Mouse (Mus musculus) c-Kit-positive CD71-positive TER-119-negative erythroid progenitor cells, embryonic 14.5 days (primary cell): Measurements from ENCODE around the gene Fcrl5.

Source experiments
- DNase-seq: peaks from one replicate; pipeline ENCODE4 v3.0.0-alpha.2; 2013; ENCODE audit warnings: low read depth

The Fcrl5 gene

DNA sequence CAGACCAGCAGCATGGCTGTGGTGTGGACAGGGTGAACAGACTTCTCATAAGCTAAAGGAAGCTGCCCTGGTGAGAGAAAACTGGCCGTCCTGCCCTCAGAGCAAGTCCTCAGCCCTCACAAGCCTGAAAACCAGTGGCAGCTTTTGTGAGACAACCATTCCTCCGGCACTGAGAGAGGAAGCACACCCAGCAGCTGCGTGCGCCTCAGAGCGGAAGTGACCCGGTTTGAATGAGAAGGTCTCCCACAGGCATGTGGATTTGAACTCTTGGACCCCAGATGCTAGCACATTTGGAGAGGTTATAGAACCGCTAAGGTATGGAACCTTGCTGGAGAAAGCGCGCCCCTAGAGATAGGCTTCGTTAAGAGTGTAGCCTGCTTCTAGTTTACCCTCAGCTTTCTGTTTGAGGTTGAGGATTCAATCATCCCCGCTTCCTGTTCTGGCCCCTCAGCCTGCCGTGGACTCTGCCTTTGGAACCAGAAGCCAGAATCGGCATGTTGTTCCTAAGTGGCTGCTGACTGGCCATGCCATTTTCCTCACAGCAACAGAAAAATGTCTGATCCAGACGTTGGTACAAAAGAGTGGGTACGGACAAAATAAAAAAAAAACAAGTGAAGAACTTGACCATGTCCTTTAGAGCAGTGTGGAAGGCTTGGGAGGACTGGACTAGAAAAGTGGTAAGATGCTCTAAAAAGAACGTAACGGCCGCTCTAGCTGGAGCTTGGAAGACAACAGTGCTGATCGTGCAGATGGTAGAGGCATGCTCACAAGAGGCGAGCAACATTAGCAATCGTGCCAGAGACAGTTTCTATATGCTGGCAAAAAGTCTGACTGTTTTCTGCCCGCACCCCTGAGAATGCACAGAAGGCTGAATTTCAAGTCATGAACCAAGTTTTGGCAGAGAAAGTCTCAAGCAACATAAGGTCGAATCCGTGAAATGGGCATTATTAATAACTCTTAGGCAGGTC is 64.8 kb downstream of the Fcrl5 start:
- no peak for DNase-seq

DNA sequence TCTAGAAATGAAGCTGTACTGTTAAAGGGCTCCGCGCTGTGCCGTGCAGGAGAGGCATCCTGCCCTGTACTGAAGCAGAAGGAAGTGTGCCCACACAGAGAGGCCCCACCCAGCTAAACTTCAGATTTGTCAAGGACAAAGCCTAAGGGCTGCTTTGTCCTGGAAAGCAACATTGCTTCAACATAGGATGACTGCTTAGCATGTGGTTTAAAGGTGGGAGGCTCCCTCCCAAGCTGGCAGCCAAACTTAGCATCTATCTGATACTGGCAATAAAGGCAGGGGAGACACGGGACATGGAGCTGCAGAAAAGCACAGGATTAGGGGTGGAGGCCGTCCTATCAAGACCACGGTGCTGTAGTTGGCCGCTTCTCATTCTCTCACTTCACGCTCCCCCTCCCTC is 65.6 kb downstream of the Fcrl5 start:
- DNase-seq, result no peak

- DNase-seq, result no peak
These were observed 67.2 kb downstream of the Fcrl5 start for GRCm38 (mm10) chr3:87502771-87503170.

DNA sequence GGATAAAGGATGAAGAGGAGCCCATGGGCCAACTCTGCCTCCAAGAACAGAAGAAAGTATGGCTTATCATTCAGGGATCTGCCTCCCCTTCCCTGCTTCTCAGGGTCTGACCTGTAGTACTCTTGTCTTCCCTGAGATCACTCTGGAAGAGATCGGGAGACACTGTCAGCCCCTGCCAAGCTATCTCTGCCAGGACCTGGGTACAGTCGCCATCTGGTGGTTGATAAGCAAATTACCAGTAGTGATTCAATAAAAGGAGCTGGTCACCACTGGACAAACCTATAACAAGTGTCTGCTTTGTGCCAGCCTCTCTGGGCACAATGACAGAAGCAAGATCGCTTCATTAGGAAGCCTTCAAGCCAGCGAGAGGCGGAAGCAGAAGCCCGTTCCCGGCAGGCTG is 68.8 kb downstream of the Fcrl5 start:
- no peak for DNase-seq

DNA sequence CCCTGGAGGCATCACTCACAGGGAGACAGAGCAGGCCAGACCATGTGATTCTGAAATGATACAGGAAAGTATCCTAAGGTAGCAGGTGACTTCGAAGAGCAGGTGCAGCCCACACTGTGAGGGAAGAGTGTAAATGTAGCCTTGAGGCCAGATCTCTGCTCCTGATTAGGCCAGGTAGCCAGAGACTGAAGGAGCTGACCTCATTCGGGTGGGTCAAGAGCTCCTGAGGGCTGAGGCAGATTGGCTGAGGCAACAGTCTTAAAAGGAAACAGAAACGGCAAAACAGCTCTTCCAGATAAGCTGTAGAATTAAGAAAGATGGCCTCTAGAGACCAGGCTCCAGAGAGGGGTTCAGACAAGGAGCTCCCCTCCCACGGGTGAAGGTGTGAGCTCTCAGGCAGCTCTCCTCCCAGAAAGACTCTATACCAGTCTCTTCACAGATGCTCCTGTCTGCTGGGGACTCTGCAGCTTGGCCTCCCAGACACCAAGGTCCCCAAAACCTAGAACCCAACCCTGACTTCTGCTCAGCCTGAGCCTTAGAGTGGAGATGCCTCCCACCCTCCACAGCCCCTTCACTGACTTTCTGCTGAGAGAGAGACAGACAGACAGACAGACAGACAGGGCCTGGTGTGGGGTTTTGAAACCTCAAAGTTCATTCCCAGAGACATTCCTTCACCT is 69.3 kb downstream of the Fcrl5 start:
- no peak for DNase-seq

DNA sequence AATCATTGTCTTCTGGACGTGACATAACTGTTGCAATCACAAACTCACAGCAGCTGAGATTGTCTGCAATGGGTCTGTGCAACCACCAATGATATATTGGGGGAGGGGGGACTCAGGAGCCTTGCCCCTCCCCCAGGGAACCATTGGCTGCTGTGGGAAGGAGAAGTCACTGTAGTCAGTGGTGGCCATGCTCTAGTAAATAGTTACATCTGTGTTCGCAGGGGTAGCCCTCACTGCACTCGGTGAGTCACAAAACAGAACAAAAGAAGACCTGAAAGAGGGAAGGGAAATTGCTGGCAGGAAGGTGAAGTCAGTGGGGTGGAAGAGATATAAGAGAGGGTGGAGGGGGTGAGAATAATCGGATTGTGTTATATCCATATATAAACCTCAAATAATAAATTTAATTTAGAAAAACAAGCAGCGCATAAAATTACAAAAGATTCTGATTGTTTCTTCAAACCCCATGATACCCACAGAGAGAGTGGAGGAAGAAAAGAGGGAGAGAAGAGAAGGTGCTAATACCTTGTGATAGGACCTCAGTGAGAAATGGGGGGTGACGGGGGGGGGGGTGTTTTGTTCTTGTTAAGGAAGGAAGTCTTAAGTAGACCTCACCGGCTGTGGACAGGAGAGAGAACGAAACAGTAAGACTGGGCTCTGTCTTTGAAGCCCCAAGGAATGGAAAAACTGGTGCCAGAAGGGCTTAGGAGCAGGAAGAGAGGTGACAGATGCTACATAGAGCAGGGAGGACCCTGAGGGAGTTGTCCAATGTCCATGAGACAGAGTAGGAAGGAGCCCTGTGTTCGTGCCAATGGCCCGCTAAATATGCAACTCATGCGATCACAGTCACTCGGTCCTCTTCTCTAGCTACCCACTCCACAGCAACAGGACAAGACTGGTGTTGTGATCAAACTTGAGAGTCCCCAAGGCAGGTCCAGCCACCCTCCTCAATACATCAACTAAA is 71.2 kb downstream of the Fcrl5 start:
- no peak for DNase-seq

GRCm38 (mm10) chr3:87508205-87508901 is 72.8 kb downstream of the Fcrl5 start:
- DNase-seq, result no peak

- DNase-seq, result no peak
These were observed 73.5 kb downstream of the Fcrl5 start for GRCm38 (mm10) chr3:87509061-87509460.

DNA sequence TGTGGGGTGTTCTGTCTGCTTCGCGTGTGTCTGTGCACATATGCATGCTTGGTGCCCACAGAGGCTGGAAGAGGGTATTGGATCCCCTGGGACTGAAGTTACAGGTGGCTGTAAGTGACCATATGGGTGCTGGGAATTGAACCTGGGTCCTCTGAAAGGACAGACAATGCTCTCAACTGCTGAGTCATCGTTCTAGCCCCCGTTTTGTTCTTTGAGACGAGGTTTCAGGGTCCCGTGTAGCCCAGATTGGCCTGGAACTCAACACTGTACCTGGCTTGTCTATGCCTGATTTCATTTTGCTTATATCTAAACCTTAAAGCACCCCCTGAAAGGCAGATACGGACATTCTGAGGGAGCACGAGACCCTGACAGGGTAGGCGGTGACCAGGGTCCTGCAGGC is 75.3 kb downstream of the Fcrl5 start:
- DNase-seq, result no peak

DNA sequence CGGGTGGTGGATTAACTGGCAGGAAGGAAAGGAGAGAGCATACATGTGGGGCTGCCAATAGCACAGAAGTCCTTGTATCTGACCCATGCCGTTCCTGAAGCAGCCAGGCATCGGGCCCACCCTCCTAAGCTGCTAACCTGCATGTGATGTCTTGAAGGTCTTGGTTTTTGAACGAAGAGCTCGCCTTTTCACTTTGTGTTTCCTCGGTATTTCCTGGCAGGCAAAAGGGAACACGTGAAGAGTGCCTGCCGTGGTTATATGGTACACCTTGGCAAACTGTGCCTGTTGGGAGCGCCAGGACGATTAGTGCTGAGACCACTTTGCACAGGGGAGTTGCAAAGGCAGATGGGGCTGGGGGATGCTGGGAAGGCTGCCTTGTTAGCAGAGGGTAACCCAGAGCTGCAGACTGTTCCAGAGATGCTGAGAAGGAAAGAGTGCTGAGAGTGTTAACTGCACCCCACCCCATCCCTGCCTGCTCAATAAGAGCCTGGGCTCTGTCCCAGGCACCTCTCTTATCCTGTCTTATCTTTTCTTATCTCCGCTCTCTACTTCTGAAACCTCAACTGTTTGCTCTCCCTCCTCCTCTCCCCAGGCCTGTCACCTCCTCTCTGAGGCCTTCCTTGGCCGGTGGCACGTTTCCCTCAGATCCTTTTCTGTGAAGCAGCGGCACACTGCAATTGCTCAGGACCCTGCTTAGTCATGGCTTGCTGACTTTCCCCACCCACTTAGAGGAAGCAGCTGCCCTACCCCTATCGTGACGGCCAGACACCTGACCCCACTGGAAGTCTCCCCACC is 76.6 kb downstream of the Fcrl5 start:
- no peak for DNase-seq

- DNase-seq, result no peak
These were observed 80.1 kb downstream of the Fcrl5 start for GRCm38 (mm10) chr3:87515567-87516081.

- no peak for DNase-seq
These were observed 82.9 kb downstream of the Fcrl5 start for GRCm38 (mm10) chr3:87518425-87518824.

DNA sequence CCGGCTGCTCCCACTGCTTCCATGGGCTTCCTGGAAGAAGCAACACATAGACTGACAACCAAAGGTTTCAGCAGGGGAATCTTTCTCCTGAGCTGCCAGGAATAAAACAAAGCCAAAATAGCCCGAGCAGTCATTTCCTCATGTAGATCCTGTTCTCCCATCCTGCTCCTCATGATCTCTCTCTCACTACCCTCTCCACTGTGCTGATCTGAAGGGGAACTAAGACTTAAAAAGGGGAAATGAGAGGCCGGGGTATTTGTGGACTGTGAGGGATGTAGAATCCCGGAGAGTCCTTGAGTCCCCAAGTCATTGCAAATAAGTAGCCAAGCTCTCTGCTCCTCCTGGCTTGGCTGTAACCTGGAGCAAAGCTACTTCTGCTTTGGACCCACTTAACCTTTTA is 85.6 kb downstream of the Fcrl5 start:
- DNase-seq, result no peak

- DNase-seq, result no peak
These were observed 86.3 kb downstream of the Fcrl5 start for GRCm38 (mm10) chr3:87521833-87522232.

DNA sequence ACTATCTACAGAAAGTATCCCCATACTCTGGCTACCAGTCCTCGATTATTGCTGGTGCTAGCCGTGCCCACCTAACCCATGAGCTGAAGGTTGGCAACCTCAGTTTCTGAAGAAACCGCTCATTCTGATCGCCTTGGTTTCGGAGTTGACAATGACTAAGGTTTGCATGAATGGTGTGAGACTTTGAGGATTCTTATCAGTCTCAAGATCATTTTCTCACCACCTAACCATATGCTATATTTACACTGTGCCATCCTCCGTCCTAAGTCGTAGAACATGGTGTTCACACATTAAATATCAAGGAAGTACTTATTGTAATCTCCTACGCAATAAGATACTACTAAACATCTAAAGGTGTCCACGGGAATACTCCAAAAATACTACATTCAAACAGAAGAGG is 88.1 kb downstream of the Fcrl5 start:
- DNase-seq, result no peak

DNA sequence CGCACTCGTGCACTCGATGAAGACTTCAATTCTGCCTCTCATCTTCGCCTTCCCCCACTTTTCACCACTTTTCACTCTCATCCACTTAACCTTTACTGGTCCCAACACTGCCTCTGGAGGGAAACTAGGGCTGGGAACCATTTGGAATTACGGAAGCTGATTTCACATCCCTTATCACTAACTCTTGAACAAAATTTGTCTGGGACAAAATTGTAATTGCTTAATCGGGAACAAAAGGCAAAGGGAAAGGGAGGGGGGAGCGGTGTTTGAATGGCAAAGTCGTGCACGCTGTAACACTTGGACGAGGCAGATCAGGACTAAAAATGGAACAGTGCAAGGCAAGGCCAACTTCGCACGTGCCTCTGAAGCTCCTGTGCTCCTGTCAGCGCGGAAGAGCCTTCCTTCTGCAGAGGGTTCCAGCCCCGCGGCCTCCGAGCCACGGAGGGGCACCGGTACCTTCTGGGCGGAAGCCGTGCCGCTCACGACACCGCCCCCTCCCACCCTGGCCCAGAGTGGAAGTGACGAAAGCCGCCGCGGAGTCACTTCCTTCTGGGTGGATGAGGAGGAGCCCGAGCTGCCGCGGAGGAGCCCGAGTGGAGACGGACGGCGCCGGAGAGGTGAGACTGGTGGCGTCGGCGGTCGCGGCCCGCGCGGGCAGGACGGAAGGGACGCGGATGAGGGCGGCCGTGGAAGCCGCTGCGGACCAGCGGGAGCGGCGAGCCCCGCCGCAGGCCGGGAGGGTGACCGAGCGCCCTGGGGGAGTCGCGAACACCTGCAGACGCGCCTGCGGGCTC is 89.7 kb downstream of the Fcrl5 start, which contains the start of gene Etv3:
Etv3 (plus strand) TSS at position 365 of the 794 bp plus-strand sequence.
- DNase-seq, result peak; percentile 70

- no peak for DNase-seq
These were observed 90.4 kb downstream of the Fcrl5 start for GRCm38 (mm10) chr3:87525837-87526570.

- DNase-seq, result no peak
These were observed 91.6 kb downstream of the Fcrl5 start for GRCm38 (mm10) chr3:87527139-87527538.

DNA sequence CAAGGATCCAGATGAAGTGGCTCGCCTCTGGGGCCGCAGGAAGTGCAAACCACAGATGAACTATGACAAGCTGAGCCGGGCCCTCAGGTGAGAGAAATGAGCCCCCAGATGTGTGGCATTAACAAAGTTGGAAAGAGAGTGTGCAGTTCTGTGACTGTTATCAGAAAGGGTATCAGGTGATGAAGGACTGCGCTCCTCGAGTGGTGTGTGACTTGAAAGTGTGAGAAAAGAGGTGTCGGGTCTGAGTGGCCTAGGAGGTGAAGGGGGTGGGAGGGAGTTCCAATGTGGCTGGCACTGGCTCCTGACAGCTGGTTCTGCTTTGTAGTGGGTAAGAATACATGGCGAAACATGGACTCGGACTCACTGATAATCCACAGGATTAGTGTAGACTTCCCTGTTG is 92.4 kb downstream of the Fcrl5 start:
- DNase-seq, result no peak
